Mouse (Mus musculus): Measurements from ENCODE around the gene Noc3l.

DNA sequence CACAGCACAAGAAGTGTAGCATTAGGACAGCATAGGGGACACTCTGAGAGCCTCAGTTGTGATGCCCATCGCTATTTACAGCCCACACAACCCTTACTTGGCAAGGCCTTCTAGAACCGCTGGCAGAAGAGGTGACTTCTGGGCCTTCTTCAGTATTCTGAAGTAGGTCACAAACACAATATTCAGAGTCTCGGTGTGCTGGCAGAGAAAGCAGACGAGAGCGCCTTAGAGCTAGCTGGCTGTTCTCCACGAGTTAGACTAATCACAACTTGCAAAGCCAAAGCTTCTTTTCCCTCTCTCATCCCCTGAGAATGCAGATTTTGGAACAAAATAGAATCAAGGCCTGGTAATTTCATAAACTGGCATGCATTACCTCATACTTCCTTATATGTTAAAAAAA lies 20.2 kb downstream of the Noc3l start:
- no peak for TF ChIP-seq POLR2A (IDR thresholded peaks at IDR 0.05; ENCODE audit: low read depth, low read length)
- TF ChIP-seq CTCF (IDR thresholded peaks at IDR 0.05; ENCODE audit: extremely low read depth, insufficient read depth, insufficient read length, insufficient replicate concordance), result no peak

Data from spleen, adult 2 months (tissue).